Mouse (Mus musculus) stomach, postnatal 0 days (tissue): ENCODE data around the gene Gng2. TPM values are rescaled to one million over a fixed set of nuclear protein-coding genes. Genes with fewer than 3 reads are reported as not detected.

Source experiments
- ATAC-seq: fragments of 200-750 bp; cut with Nextera tagmentation; 2 replicates; pipeline ENCODE4 v1.8.0; 2017; ENCODE audit not compliant: low FRiP score, low TSS enrichment
- DNase-seq: peaks from one replicate; pipeline ENCODE4 v3.0.0-alpha.2; 2016; ENCODE audit warnings: low spot score
- H3K27ac ChIP-seq: fragments of 300-500 bp; sonication (generic); replicated peaks from 2 replicates; pipeline ENCODE4 v1.5.1; 2014; ENCODE audit warnings: mild to moderate bottlenecking, control low read depth
- H3K27me3 ChIP-seq: fragments of 300-500 bp; sonication (generic); 2 replicates; pipeline ENCODE4 v1.6.1; 2014; ENCODE audit warnings: low read length; ENCODE audit not compliant: control insufficient read depth, insufficient read depth
- H3K36me3 ChIP-seq: fragments of 300-500 bp; sonication (generic); 2 replicates; pipeline ENCODE4 v1.6.1; 2014; ENCODE audit warnings: low read length, mixed read lengths; ENCODE audit not compliant: control insufficient read depth, insufficient read depth
- H3K4me1 ChIP-seq: fragments of 300-500 bp; sonication (generic); replicated peaks from 2 replicates; pipeline ENCODE4 v1.6.1; 2014; ENCODE audit warnings: antibody characterized with exemption; ENCODE audit not compliant: control insufficient read depth, insufficient read depth
- H3K4me2 ChIP-seq: fragments of 300-500 bp; sonication (generic); replicated peaks from 2 replicates; pipeline ENCODE4 v1.6.1; 2014; ENCODE audit warnings: low read depth, mild to moderate bottlenecking, control low read depth, moderate library complexity
- H3K4me3 ChIP-seq: fragments of 300-500 bp; sonication (generic); 2 replicates; pipeline ENCODE4 v1.5.1; 2014; ENCODE audit warnings: low read depth, low read length, control low read depth
- H3K9ac ChIP-seq: fragments of 300-500 bp; sonication (generic); 2 replicates; pipeline ENCODE4 v1.6.1; 2014; ENCODE audit warnings: mild to moderate bottlenecking, low read length, control low read depth, mixed read lengths
- H3K9me3 ChIP-seq: fragments of 300-500 bp; sonication (generic); 2 replicates; pipeline ENCODE4 v1.6.1; 2016; ENCODE audit warnings: low read length; ENCODE audit not compliant: control insufficient read depth
- CTCF ChIP-seq: IDR thresholded peaks from 2 replicates; pipeline ENCODE4 v1.5.1; 2016; ENCODE audit warnings: antibody characterized with exemption, low read depth, mild to moderate bottlenecking, moderate library complexity
- EP300 ChIP-seq: optimal IDR thresholded peaks from 2 replicates; pipeline ENCODE3; 2016; ENCODE audit warnings: antibody characterized with exemption
- WGBS: fragments of 180-500 bp; shearing (Covaris S2); extraction: QIAGEN DNeasy Blood & Tissue Kit; methylation state at CpG from one replicate; pipeline ENCODE4 v1.1.7; 2014; 5-methylcytosine and 5-hydroxymethylcytosine counted together
- polyA plus RNA-seq: library from polyadenylated mRNA; unstranded; fragments of >200 nt; fragmentation: Nextera tagmentation; extraction: Ambion mirVana; gene quantifications from 2 replicates; pipeline ENCODE4 v1.2.1, GENCODE M21; 2015

Gene Gng2
- polyA plus RNA-seq, 1 experiment from 2014 or later, result 17.1 TPM

- Histone ChIP-seq H3K4me3 (no peak overlapping the region), H3K4me1 (no peaks in the 10 kb centered on the region), H3K36me3 (no peaks in the 10 kb centered on the region), H3K4me2 (no peak overlapping the region), H3K27me3 (no peaks in the 10 kb centered on the region), H3K27ac (no peak overlapping the region), H3K9me3 (no peaks in the 10 kb centered on the region), H3K9ac (no peak overlapping the region)
- TF ChIP-seq EP300 (no peak), CTCF (no peak)
- ATAC-seq (no peak), DNase-seq (no peak)
- WGBS, result 74% methylated on average over 7 of the region's 7 CpGs
Measured at GRCm38 (mm10) chr14:19968321-19969010, 9.0 kb downstream of the Gng2 start.

- Histone ChIP-seq H3K27ac (no peak overlapping the region), H3K27me3 (no peaks in the 10 kb centered on the region), H3K4me3 (no peak overlapping the region), H3K4me1 (no peaks in the 10 kb centered on the region), H3K4me2 (no peak overlapping the region), H3K9ac (no peak overlapping the region), H3K9me3 (no peaks in the 10 kb centered on the region), H3K36me3 (no peaks in the 10 kb centered on the region)
- 68% methylated on average over 8 of the region's 8 CpGs for WGBS
- TF ChIP-seq CTCF (no peak), EP300 (no peak)
- DNase-seq, result no peak
- no peak for ATAC-seq
Measured at GRCm38 (mm10) chr14:19967482-19967881, 9.9 kb downstream of the Gng2 start.

- Histone ChIP-seq H3K9ac (no peak overlapping the region), H3K9me3 (no peaks in the 10 kb centered on the region), H3K4me2 (no peak overlapping the region), H3K27me3 (no peaks in the 10 kb centered on the region), H3K27ac (no peak overlapping the region), H3K4me1 (no peaks in the 10 kb centered on the region), H3K36me3 (no peaks in the 10 kb centered on the region), H3K4me3 (no peak overlapping the region)
- no peak for TF ChIP-seq EP300
- TF ChIP-seq CTCF, result no peak
- DNase-seq, result no peak
- ATAC-seq, result no peak
- WGBS, result 35% methylated on average over 5 of the region's 5 CpGs
Measured at GRCm38 (mm10) chr14:19963961-19964505, 13.4 kb downstream of the Gng2 start.

- WGBS, result 64% methylated on average over 15 of the region's 15 CpGs
- no peak overlapping the region for H3K9ac ChIP-seq
Measured at GRCm38 (mm10) chr14:19961924-19962915, 15.2 kb downstream of the Gng2 start.

GRCm38 (mm10) chr14:19959860-19960259 lies 17.6 kb downstream of the Gng2 start:
- no peak for ATAC-seq
- H3K4me2 ChIP-seq, result no peak overlapping the region
- H3K27ac ChIP-seq, result no peak overlapping the region
- H3K4me3 ChIP-seq, result no peak overlapping the region
- no peaks in the 10 kb centered on the region for H3K36me3 ChIP-seq
- 64% methylated on average over 9 of the region's 9 CpGs for WGBS
- TF ChIP-seq EP300 (no peak), CTCF (no peak)
- no peak overlapping the region for H3K9ac ChIP-seq
- no peaks in the 10 kb centered on the region for H3K4me1 ChIP-seq
- H3K9me3 ChIP-seq, result no peaks in the 10 kb centered on the region
- DNase-seq, result no peak
- H3K27me3 ChIP-seq, result no peaks in the 10 kb centered on the region

More at GRCm38 (mm10) chr14:19961924-19962915, 15.2 kb downstream of the Gng2 start:
- Histone ChIP-seq H3K27me3 (no peaks in the 10 kb centered on the region), H3K4me1 (no peaks in the 10 kb centered on the region), H3K4me2 (no peak overlapping the region), H3K9me3 (no peaks in the 10 kb centered on the region), H3K4me3 (no peak overlapping the region), H3K27ac (no peak overlapping the region), H3K36me3 (no peaks in the 10 kb centered on the region)
- DNase-seq, result no peak
- TF ChIP-seq EP300 (no peak), CTCF (no peak)
- no peak for ATAC-seq
